Mouse (Mus musculus) CD4-positive, CD25-positive, alpha-beta regulatory T cell, adult 2 months (primary cell): ENCODE data around the gene Sbf1.

Source experiments
- DNase-seq: peaks from one replicate; pipeline ENCODE4 v3.0.0-alpha.2; 2012; ENCODE audit warnings: low read depth, low spot score

Gene Sbf1

DNA sequence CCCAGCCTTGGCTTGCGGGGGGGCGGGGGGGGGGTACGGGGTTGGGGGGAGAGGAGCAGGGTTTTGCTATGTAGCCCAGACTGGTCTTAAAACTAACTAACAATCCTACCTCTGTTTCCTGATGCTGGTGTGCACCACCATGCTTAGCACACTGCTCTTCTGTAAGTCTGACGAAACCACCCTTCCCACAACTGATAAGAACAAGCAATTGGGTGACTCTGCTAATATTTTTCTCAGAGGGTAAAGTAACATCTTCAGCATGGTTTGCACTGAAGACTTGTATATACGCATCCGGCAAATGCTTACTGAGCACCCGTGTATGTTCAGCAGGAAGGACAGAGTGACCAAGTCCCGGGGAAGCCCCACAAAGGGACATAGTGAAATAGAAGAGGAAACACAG lies 6.2 kb upstream of the Sbf1 start:
- no peak for DNase-seq

DNA sequence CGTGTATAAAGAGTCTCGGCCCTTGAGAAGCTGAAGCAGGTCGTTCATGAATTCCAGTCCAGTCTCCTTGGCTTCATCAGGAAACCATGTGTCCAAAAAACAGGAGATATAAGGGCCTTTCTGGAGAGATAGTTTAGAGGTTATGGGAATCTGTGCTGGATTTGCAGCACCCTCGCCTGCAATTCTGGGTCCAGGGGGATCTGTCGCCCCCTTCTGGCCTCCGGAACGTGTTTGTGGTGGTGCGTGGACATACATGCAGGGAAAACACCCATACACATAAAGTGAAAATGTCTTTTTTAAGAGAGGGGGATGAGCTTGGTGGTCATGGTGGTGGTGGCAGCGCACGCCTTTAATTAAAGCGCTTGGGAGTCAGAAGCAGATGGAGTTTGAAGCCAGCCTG lies 1.0 kb upstream of the Sbf1 start:
- DNase-seq = peak; percentile 61

DNA sequence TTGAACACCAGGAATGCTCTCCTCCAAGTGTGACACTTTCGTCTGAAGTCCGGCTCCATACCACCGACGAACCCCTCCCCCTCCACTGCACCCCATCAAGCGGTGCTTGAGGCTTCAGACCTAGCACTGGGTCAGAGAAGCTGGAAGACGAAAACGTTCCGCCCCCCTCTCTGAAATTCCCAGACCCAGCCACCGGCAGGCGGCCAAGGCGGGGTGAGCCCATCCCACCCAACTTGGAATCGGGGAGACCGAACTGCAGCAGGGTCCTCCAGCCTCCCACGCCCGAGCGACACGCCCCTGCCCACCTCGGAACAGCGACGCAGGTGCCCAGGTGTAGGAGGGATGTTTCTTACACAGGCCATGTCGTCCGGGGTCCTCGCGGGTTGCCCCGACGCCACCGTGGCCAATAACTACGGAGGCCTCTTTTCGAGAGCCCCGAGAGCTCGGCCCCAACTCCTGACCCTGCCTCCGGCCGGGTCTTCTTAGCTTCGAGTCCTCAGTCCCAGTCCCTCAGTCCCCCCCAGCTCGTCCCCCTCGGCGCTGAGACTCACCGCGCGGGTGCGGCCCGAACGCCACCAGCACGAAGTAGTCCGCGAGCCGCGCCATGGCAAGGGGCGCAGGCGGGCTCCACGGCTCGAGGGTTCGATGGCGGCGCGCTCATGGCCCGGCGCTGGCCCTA lies 461 bp downstream of the Sbf1 start:
- peak; percentile 38 for DNase-seq

DNA sequence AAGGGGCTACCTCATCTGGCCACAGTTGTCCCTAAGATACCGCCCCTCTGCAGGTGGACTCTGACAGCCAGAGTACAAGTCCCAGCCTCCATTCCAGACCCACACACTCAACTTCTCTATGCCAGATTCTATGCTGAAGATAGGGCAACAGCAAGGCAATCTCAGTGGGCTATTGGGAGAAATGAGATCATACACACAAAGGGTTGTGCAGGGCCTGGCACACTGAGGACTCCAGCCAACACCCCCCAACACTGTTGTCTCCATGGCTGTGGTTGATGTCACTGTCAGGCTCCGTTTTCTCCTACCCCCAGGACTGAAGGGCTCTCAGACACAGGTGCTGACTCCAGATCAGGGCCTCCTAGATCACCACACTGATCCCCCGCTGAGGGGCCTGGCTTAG lies 1.0 kb downstream of the Sbf1 start:
- no peak for DNase-seq

DNA sequence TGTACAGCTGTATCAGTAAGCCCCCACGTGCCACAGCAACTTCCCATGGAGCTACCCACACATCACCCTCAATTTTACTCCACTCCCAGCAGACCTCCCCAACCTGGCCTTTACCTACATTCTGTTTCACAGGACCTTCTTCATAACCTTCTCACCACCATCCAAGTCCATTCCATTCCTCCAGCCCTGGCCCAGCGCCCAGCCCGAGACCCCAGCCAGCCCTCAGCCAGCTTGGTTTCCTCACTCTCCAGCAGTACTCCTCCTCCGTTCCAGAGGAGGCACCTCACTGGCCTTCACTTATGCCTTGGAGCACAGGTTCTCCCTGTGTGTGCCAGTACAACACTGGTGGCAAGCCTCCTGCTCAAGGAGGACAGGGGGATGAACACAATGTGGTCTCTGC lies 1.8 kb downstream of the Sbf1 start:
- no peak for DNase-seq

DNA sequence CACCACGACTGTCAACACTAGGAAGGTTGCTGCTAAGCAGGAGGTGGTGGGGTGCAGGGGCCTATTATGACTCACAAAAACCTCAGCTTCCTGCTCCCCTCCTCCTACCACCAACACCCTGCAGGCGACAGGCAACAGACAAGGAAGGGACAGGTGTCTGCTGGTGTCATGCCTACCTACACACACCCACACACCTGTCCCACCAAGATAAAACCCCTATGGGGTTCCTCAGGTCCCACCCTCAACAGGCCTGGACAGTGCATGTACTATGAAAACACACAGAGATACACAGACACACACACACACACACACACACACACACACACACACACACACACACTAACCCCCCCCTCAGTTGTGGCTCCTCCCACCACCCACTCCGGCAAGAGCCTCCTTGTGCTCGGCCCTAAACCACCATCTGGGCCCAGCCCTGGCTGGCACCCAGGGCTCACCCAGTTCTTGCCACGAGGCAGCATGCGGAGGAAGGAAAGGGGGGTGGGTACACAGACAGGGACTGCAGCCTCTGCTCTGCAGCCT lies 5.1 kb downstream of the Sbf1 start:
- peak; percentile 90 for DNase-seq

DNA sequence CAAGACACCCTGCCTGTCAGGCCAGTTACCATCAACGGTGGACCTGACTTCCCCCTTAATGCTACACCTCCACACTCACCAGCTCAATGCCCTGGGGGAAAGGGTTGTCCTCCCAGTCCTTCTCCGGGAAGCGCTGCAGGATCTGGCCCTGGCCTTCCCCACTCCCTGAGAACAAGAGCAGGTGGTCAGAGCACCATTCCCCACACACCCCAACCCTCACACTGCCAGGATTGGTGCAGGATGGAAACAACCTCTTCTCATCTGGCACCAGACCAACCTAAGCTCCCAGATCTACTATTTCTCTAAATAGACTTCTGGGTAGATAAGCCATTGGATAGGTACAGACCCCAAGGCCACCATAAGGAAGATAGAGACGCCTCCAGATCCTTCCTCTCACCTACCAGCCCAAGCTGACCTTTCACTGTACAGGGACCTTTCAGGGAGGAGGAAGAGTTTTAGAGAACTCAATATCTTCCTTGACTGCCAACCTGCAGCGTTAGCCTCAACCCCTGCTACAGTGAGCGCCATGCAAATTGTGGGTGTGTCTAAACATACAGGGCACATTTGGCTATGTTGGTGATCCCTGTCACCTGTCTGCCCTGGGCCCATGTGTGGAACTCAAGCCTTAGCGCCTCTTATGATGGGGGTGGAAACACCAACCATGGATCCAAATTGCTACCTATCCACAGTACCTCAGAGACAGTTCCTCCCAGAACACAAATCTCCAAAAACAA lies 6.5 kb downstream of the Sbf1 start:
- peak; percentile 33 for DNase-seq

DNA sequence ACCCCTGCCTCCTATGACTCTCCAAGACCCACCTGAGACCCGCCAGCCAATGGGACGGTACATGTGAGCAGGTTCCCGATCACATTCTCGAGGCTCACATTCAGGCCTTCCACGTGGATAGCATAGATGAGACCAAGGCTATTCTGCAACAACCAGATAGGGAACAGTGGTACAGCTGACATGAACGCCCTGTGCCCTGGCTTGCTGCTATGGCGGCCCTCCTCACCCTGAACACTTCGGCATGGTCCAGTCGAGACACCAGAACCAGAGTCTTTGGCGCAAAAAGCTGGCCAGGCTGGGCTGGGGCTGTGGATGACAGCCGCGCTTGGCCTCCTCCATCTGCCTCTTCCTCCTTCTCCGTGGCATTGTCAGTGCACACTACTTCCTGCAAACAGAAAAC lies 7.7 kb downstream of the Sbf1 start:
- DNase-seq = no peak

DNA sequence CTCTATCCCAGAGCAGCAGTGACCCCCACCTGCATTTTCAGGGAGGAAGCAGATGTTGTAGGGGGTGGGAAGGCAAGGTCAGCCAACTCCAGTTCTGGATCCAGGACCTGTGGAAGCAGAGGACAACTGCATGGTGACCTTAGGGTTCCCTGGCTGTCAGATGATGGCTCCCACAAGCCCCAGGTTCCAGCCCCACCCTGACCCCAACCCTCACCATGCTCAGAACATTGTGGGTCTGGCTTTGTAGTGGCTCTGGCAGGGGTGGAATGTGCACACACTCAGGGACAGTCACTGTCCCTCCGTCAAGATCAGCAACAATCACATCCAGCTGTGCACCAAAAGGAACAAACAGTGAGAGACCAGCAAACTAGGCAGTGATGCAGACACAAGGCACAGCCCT lies 9.1 kb downstream of the Sbf1 start:
- no peak for DNase-seq

DNA sequence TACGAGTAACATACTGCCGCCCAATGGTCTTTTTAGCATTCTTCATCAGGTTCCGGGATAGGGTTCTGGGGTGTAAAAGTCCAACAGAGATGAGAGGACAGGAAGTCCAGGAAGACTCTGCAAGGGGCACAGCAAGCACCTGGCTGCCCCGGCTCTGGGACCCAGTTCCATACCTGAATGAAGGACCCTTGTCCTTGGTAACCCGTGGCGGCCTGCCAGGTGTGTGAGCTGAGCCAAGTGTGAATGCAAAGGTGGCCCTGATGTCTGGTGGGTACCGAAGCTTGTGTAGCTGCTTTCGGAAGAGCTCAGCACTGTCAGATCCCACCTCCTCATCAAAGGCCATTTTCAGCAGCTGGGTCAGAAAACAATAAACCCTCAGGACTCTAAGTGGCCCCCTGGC lies 14.5 kb downstream of the Sbf1 start:
- no peak for DNase-seq

DNA sequence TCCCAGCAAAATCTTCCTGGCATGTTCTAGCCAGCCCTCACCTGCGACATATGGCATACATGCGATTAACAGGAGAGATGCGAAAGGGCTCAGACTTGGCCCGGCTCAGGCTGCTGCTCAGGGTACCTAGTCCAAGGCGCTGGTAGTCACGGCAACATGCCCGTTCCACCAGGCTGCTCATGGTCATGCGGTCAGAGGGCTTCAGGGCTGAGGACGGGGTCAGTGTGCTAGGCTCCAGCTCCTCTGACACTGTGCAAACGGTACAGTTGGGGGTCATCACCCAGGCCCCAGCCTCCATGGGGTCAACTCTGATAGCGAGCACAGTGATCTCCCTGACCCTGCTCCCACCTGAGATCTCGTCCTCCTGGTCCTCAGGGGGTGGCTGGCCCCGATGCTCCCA lies 14.9 kb downstream of the Sbf1 start:
- DNase-seq = no peak

DNA sequence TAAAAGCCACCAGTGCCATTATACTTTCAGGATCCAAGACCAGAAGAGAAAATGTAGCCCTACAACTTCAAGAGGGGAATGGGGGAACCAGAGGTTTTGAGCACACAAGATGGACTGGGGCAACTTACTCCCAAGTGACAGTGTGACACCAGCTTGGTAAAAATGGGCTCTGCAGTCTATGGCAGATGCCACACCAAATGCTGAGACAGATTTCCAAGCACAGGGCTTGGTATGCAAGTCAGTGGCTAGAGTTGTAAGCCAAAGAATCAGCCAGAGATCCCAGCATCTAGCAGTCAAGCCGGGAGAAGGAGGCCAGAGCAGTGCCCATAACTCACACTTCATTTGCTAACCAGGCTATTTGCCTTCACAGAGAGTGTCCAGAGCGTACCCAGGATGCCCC lies 17.4 kb downstream of the Sbf1 start:
- DNase-seq = no peak

DNA sequence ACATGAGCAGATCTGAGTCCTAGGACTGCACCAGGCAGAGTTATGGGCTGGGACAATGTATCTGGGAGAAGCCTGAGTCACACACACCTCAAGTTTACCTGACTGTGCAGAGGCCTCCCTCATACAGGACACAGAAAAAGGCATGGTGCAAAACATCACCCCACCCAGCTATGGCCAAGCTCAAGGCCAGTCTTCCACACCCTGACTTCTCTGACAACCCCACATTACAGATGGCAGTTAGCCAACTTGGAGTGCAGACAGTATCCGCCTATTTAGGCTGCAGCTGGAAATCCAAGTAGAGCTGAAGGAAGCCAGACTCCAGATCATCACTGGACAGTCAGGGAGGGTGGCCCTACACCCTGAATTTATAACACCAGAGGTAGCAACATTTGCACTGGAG lies 18.6 kb downstream of the Sbf1 start:
- no peak for DNase-seq

DNA sequence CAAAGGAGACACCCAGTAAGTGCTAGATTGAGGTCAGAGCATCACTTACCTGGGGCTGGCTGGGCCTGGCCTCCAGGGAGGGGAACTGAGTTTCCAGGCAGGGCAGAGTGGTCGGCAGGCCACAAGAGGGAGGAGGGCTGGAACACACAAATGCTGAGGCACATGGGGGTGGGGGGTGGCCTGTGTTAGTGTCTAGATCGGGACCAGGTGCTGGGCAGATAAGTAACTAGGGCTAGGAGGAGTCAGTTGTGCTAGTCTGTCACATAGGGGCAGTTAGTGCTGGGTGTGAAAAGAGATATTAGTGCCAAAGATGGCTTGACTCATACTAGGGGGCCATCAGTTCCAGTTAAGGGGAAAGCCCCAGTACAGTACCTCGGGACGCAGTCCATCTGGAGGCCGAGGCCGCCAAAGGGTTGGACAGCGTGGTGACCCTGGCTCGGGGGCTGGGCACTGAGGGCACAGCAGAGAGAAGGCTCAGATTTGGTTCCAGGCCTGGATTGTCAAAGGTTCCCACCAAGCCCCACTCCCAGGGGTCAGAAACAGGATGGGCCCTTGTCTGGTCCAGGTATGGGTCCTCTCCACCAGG lies 19.4 kb downstream of the Sbf1 start:
- no peak for DNase-seq

DNA sequence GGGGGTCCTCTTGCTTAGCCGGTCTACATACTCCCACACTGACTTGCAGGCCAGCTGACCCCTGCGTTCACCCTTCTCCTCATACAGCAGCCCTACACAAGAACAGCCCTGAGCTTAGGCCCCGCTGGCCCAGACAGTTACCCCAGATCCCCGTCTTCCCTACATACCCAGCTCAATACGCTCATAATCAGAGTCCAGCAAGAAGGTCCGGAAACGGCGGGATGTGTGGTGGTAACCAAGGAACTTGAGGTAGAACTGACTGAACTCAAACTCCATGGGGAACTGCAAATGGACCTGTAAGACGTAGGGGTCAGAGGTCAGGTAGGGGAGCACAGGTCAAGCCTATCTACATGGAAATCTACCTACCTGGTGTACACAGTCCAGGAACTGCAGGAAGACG lies 21.3 kb downstream of the Sbf1 start:
- no peak for DNase-seq

DNA sequence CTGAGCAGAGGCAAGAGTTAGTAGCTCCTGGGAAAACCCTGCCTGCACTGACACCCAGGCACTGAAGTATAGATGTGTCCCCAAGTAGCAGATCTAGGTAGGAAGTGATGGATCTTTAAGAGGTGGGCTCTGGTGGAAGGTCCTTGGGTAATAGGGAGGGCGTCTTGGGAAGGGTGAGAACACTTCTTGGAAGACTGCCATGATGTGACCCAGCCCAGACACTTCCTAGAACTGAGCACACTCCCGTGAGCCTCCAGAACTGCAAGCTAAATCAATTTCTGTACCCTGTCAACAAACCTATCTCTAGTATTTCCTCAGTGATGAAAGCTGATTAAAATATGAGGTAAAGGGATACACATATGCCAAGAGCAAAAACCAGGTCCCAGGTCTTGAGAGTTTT lies 22.3 kb downstream of the Sbf1 start:
- no peak for DNase-seq

DNA sequence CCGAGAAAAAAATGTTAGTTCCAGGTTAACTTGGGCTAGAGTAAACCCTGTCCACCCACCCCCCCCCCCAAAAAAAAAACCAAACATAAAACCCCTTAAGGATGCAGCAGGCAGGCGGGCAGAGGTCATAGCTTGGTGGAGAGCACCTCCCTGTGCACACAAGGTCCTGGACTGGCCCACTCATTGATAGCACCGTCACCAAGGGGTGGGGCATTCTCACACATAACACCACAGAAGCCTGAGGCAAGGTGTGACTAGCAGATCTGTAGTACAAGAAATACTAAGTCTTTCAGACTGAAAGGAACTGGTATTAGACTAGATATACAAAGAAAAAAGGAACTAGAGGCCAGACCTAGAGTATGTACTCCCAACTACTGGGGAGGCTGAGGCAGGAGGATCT lies 23.6 kb downstream of the Sbf1 start:
- no peak for DNase-seq

DNA sequence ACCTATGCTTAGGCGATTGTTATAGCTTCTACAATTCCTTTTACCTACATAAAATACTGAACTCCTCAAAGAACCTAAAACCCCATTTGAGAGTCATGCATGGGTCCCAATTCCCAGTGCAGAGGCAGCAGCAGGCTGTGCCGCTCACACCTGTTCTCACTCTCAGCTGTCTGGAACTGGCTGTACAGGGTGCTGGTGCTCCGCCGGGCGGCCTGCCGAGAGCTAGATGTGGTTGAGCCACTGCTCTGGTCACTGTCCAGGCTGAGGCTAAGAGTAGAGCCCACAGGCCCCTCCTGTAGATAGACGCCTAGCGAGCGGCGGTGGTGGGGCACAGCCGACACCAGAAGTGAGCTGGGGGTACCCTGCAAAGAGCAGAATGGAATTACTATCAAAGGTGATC lies 25.7 kb downstream of the Sbf1 start:
- no peak for DNase-seq

DNA sequence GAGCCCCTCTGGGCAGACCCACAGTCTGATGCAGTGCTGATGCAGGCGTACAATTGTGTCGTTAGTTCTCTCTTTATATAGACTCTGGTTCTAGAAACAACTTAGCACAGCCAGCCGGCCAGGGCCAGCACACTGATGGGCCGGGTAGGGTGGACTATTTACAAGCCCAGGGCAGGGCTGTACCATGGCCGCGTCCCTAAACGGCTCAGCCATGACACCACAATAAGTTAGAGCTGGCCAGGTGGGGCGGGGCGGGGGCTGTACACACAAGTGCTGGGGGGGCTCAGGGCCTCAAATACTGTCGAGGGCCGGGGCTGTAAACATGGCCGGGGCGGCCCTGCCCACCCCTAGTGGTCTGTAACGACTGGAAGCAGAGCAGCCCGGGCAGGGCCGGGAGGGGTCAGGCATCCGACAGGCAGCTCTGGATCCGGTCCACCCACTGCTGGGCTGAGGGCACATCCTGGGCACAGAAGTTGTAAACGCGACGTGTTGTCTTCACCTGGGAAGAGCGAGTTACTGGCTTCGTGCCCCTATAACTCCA lies 26.8 kb downstream of the Sbf1 start:
- DNase-seq = no peak

DNA sequence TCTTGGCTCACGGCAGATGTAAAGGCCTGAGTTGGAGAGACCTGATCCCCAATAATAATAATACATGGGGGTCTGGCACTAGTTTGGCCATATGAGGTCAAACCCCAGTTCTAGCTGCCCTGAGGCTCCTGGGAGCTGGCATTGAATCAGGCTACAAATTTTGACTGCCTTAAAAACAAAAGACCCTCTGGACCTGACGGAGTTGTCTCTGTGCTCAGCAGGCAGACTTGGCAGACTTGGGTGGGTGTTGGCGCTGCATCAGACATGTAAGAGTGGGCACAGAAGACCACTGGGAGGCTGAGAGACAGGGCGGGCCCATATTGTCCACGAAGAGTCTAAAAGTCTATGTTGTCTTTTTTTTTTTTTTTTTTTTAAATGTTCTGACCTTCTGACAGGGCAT lies 28.5 kb downstream of the Sbf1 start:
- DNase-seq = no peak

DNA sequence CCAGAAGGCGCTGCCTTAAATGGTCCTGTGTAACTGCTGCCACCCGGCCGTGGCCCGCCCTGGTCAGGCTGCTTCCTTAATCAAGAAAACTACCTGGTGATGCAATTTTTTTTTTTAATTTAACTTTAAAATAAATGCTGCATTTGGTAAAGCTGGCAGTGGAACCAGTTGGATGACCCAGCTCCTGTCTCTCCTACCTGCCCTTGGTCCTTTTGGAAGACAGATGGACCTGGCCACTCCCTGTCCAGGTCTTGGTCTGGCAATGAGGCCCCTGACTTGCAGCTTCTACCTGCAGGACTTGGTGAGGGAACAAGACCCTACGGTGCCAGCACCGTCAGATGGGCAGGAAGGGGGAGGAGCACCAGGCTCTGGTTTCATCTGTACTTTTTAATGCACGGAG lies 29.0 kb downstream of the Sbf1 start:
- DNase-seq = peak; percentile 27

DNA sequence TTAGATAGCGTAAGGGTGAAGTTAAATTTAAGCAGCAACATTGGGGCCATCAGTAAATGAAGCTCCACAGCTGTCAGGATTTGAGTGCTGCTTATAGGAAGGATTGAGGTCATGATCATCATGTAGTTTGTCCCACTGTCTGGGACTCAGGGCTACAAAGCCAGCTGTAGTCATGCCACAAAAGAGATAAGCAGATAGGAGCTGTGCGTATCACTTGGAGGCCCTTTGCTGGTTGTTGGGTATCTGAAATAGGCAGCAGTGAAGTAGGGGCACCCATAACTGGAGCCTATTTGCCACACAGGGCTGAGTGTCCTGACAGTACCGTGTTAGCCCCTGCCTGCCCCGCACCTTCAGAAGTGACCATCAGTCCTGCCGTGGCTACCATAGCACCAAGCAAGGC lies 29.6 kb downstream of the Sbf1 start:
- DNase-seq = no peak

DNA sequence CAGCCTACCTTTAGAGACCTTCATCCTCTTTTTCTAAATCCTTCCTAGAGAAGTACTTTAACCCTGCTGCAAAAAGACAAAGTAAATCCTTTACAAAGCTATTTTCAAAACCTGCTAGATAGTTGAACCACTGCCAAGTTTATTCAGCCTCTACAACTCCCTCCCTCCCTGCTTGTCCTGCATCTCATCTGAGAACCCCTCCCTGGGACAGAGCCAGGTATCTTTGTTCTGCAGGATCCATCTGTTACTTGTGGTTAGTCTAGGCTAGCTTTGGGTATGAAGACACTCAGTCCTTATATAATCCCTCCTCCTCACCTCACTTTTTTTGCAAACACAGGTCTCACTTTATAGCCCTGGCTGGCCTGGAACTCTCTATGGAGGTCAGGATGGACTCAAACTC lies 30.1 kb downstream of the Sbf1 start:
- no peak for DNase-seq
